In genomic region chr3:89430171-89431159, GRCm38 (mm10) we compare ENCODE assay signal across 8 mouse cellular contexts. TPM values are rescaled to one million over a fixed set of nuclear protein-coding genes. Genes with fewer than 3 reads are reported as not detected.
A peak's percentile ranks its signal among the peaks of the same experiment; 100 is the strongest.
DNase-seq lines count a peak whose midpoint lies in the region; ATAC-seq and TF ChIP-seq lines count a peak whose summit lies in the region.

Gene Pygo2, plus strand, starts transcription at chr3:89430214.

- peaks cover 33% of the 10 kb centered on the region for H3K79me3 ChIP-seq in C2C12 (ENCODE audit: low read depth)

- peak within 1 kb of the TSS; percentile 94 for H3ac ChIP-seq in C2C12 (ENCODE audit: control insufficient read depth, insufficient read length, low read depth)

- no peak for TF ChIP-seq CTCF in C2C12 (IDR thresholded peaks at IDR 0.05; ENCODE audit: control insufficient read depth, insufficient read depth, insufficient read length)
- no peak for TF ChIP-seq CTCF in brain, embryonic 14.5 days (IDR thresholded peaks at IDR 0.05; ENCODE audit: borderline replicate concordance, extremely low read depth, insufficient read depth, insufficient read length)

- peak within 1 kb of the TSS; percentile 96 for H3K9ac ChIP-seq in heart, embryonic 12.5 days
- H3K9ac ChIP-seq in liver, embryonic 12.5 days, result peak within 1 kb of the TSS; percentile 94
- peak within 1 kb of the TSS; percentile 96 for H3K9ac ChIP-seq in stomach, embryonic 15.5 days

- peak; percentile 53; the same call in 1 of the 2 replicates for TF ChIP-seq POLR2A in brain, embryonic 14.5 days (IDR thresholded peaks at IDR 0.05; ENCODE audit: borderline replicate concordance, extremely low read depth, insufficient read depth, insufficient read length, poor library complexity, severe bottlenecking)

- H3K27ac ChIP-seq in heart, embryonic 12.5 days (ENCODE audit: poor library complexity, severe bottlenecking), result peak within 1 kb of the TSS; percentile 92
- H3K27ac ChIP-seq in liver, embryonic 12.5 days, result peak within 1 kb of the TSS; percentile 89
- H3K27ac ChIP-seq in stomach, embryonic 15.5 days, result peak within 1 kb of the TSS; percentile 92

- DNase-seq in brain, embryonic 14.5 days (ENCODE audit: low read depth), result peak; percentile 99
- DNase-seq in kidney, postnatal 10 days, result peak; percentile 97
- DNase-seq in natural killer cell, adult 2 months (ENCODE audit: low spot score in 2 of 2), result peak; percentile 76 to 87

- WGBS in heart, embryonic 12.5 days, result 2% methylated on average over 53 of the region's 68 CpGs
- 2% methylated on average over 68 of the region's 68 CpGs for WGBS in liver, embryonic 12.5 days (ENCODE audit: insufficient replicate concordance)
- WGBS in stomach, embryonic 15.5 days, result 2% methylated on average over 65 of the region's 68 CpGs

- peak within 1 kb of the TSS; percentile 69 for H3K4me3 ChIP-seq in C2C12 (ENCODE audit: insufficient read depth, poor library complexity, severe bottlenecking)
- peak within 1 kb of the TSS; percentile 94 for H3K4me3 ChIP-seq in erythroblast, embryonic 14.5 days (replicated peaks)
- peak within 1 kb of the TSS; percentile 87 for H3K4me3 ChIP-seq in heart, embryonic 12.5 days
- peak within 1 kb of the TSS; percentile 94 for H3K4me3 ChIP-seq in liver, embryonic 12.5 days
- peak within 1 kb of the TSS; percentile 98 for H3K4me3 ChIP-seq in stomach, embryonic 15.5 days (replicated peaks)

- no peaks in the 10 kb centered on the region for H3K27me3 ChIP-seq in C2C12 (ENCODE audit: control insufficient read depth, insufficient read depth, insufficient read length)
- H3K27me3 ChIP-seq in erythroblast, embryonic 14.5 days (ENCODE audit: control insufficient read depth), result no peaks in the 10 kb centered on the region
- no peaks in the 10 kb centered on the region for H3K27me3 ChIP-seq in heart, embryonic 12.5 days (replicated peaks)
- no peaks in the 10 kb centered on the region for H3K27me3 ChIP-seq in liver, embryonic 12.5 days (replicated peaks)
- H3K27me3 ChIP-seq in stomach, embryonic 15.5 days (replicated peaks), result no peaks in the 10 kb centered on the region

- H3K36me3 ChIP-seq in C2C12 (ENCODE audit: control insufficient read depth, insufficient read depth), result peaks cover 49% of the 10 kb centered on the region
- peaks cover 78% of the 10 kb centered on the region for H3K36me3 ChIP-seq in erythroblast, embryonic 14.5 days (ENCODE audit: control insufficient read depth)
- peaks cover 60% of the 10 kb centered on the region for H3K36me3 ChIP-seq in heart, embryonic 12.5 days
- peaks cover 74% of the 10 kb centered on the region for H3K36me3 ChIP-seq in liver, embryonic 12.5 days
- H3K36me3 ChIP-seq in stomach, embryonic 15.5 days, result peaks cover 45% of the 10 kb centered on the region

- H3K4me1 ChIP-seq in erythroblast, embryonic 14.5 days (ENCODE audit: control insufficient read depth), result peaks cover 63% of the 10 kb centered on the region
- peaks cover 16% of the 10 kb centered on the region for H3K4me1 ChIP-seq in heart, embryonic 12.5 days (replicated peaks)
- H3K4me1 ChIP-seq in liver, embryonic 12.5 days, result peaks cover 55% of the 10 kb centered on the region
- H3K4me1 ChIP-seq in stomach, embryonic 15.5 days, result peaks cover 13% of the 10 kb centered on the region

- H3K4me2 ChIP-seq in heart, embryonic 12.5 days, result peak within 1 kb of the TSS; percentile 74
- H3K4me2 ChIP-seq in liver, embryonic 12.5 days, result peak within 1 kb of the TSS; percentile 95
- peak within 1 kb of the TSS; percentile 61 for H3K4me2 ChIP-seq in stomach, embryonic 15.5 days

- H3K9me3 ChIP-seq in erythroblast, embryonic 14.5 days (ENCODE audit: control insufficient read depth, low read length), result no peaks in the 10 kb centered on the region
- no peaks in the 10 kb centered on the region for H3K9me3 ChIP-seq in heart, embryonic 12.5 days (replicated peaks)
- no peaks in the 10 kb centered on the region for H3K9me3 ChIP-seq in liver, embryonic 12.5 days (replicated peaks)
- H3K9me3 ChIP-seq in stomach, embryonic 15.5 days, result no peaks in the 10 kb centered on the region

- peaks cover 48% of the 10 kb centered on the region for H3K79me2 ChIP-seq in C2C12 (ENCODE audit: control insufficient read depth, insufficient read depth)

- peak; percentile 98 for ATAC-seq in heart, embryonic 12.5 days (ENCODE audit: insufficient number of reproducible peaks, low FRiP score)
- ATAC-seq in liver, embryonic 12.5 days, result peak; percentile 95
- ATAC-seq in stomach, embryonic 15.5 days (ENCODE audit: insufficient read depth, low FRiP score, low read depth), result peak; percentile 99

TF ChIP-seq in C2C12, 6 proteins besides CTCF, POLR2A, EP300 and RAD21:
- no peak for TF ChIP-seq FOSL1 (IDR thresholded peaks at IDR 0.05; ENCODE audit: insufficient read depth, low read length, poor library complexity, severe bottlenecking)
- peak; percentile 14 for TF ChIP-seq MYOG (IDR thresholded peaks at IDR 0.05; ENCODE audit: control insufficient read depth, extremely low read depth, insufficient read length)
- TF ChIP-seq MYOD1 (IDR thresholded peaks at IDR 0.05; ENCODE audit: control insufficient read depth, insufficient read length, low read depth), result no peak
- TF ChIP-seq CEBPB (IDR thresholded peaks at IDR 0.05; ENCODE audit: low read depth), result no peak

RNA-seq across cellular contexts. Expression of gene Pygo2, which starts in this region (rescaled TPM):
- 53.1 TPM for polyA plus RNA-seq in C2C12 (2012; fragmentation: generic; extraction: Trizol)
- polyA plus RNA-seq in brain, embryonic 14.5 days (2012; rRNA removed), result 71.6 and 90.9 TPM in 2 replicates
- polyA plus RNA-seq in erythroblast, embryonic 14.5 days (2012), result 5.9 TPM in 2 replicates
- 36.1 and 37.5 TPM in 2 replicates for polyA plus RNA-seq in heart, embryonic 12.5 days (2016; fragmentation: Nextera tagmentation; extraction: Ambion mirVana)
- 22.7 and 23.1 TPM in 2 replicates for polyA plus RNA-seq in liver, embryonic 12.5 days (2016; fragmentation: Nextera tagmentation; extraction: Ambion mirVana)
- 35.1 and 37.1 TPM in 2 replicates for polyA plus RNA-seq in stomach, embryonic 15.5 days (2015; fragmentation: Nextera tagmentation; extraction: Ambion mirVana)

Comparison
In these comparisons a context has a peak if more than half of its experiments do, and no peak if none do; other contexts are left out.
1. Peak in every context shown above with its lines: DNase-seq, ATAC-seq, H3K4me3 ChIP-seq and H3K27ac ChIP-seq.